Mouse (Mus musculus) 3T3-L1 (cell line): ENCODE results near the gene Ypel2.

Experiments
- DNase-seq: peaks from one replicate; pipeline ENCODE4 v3.0.0-alpha.2; 2015; ENCODE audit warnings: low read depth, low spot score

Ypel2 gene

DNA sequence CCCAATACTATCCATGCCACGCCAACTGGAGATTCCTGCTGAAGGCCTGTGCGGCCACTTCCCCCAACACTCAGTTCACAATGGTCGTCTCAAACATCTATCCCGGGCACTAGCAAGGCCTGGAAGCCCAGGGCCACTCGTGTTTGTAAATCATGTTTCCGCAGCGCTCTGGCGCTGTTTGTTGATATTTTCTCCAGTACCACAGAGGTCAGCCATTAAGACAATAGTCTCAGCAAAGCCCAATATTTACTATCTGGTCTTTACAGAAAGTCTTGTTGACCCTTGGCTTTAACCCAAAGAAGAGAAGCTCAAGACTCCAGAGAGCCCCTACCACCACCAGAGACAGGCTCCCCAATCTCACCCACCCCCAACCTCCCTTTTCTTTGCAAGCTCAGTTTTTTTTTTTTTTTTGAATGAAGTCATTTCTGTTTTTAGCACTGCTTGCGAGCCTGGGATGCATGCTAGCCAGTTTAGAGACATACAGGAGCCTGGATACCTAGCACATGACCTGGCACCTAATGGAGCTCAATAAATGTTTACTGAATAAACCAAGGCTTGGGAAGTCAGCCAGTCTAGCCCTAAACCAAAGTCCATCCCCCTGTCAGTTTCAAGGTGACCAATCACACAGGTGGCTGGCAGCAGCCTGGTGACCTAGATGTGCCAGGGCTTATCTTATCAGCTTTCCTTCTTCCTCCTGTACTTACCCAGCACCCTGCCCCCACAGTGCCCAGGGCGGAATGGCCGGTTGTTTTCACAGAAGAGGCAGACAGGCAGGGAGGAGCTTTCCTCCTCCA, 31.8 kb downstream of the Ypel2 start:
- DNase-seq: no peak

DNA sequence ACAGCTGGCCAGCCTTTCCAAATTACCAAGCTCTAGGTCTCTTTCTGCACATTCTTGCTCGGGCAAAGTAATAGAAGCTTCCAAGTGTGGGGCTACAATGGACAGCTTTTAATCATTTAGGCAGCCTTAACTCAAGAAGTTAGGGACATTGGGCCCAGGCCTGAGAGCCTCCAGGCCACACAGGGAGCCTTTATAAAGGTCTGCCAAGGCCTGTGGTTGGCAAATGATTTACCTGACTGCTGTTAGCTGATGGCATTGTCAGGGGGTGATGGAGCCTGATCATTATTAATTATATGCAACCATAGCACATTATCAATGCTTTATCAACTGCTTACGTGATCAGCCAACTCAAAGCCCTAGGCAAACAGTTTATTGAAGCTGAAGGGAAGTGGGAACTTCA, 33.2 kb downstream of the Ypel2 start:
- no peak for DNase-seq

DNA sequence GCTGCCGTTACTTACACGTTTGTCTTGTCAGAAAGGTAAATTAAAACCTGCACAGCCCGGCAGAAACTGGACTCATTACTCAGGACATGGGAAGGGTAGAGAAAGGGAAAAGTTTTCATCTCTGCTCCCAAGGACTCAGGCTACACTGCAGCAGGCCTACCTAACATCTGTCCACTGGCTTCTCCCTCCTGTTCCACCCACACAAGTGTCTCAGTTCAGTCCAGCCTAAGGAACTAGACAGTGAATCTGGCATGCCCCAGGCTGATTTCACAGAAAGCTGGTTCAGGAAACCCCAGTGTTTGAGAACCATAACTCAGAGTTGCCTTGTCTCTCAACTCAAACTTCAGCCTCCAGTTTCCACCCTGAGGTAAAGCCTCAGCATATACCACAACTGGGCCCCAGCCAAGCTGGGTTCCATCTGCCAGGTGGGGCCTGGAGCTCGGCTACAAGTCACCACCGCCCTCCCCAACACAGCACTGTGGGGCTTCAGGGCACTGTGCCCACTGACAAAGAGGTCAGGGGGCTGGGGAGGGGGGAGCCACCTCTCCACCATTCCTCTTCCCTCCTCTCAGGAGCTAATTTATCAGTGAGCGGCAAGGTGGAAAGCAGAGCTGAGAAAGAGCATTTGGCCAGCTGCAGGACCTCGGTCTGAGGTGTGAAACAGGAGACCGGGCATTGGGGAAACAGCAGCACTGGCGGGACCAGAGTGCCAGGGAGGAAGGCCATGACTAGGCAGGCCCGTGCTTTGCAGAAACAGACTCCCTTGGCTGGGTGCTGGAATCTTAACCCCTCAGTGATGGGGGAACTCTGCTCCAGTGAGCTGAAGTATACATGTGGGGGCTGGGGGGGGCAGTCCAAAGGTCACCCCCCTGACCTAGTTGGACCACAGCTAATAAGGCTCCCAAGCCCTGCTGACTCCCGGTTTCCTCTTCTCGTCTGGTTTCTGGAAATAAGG, 34.5 kb downstream of the Ypel2 start:
- DNase-seq: peak; percentile 50

DNA sequence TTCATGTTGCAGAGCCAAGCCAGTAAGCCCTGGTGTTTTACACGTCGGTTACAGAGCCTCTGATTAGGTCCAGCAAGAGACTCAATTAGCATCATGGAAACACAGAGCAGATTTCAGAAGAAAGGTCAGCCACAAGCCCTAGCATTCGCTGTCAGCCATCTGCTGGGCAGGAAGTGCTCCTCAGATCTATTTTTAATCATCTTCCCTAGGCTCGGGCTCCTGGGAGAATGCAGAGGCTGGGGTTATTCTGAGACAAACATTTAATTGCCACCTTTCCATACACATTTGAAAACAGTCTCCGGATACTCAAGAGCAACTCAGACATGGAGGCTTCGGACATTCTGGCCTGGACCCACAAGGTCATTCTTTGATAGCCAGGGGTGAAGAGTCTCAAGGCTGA, 35.3 kb downstream of the Ypel2 start:
- no peak for DNase-seq

DNA sequence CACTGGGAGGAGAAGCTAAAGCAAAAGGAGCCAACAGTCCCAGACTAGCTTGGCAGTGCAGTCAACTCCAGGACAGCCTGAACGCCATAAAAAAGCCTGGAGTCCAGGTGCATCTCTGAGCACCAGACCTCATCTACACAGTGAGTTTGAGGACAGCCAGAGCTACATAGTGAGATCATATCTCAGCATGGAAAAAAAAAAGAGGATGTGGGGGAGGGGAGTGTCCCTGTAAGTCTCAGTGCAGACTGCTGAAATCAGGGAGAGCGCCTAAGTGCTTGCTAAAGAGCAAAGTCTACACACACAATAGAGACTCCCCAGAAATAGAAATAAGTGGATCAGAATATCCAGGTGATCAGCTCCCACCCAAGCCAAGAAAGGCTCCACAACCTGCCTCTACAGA, 37.1 kb downstream of the Ypel2 start:
- no peak for DNase-seq

DNA sequence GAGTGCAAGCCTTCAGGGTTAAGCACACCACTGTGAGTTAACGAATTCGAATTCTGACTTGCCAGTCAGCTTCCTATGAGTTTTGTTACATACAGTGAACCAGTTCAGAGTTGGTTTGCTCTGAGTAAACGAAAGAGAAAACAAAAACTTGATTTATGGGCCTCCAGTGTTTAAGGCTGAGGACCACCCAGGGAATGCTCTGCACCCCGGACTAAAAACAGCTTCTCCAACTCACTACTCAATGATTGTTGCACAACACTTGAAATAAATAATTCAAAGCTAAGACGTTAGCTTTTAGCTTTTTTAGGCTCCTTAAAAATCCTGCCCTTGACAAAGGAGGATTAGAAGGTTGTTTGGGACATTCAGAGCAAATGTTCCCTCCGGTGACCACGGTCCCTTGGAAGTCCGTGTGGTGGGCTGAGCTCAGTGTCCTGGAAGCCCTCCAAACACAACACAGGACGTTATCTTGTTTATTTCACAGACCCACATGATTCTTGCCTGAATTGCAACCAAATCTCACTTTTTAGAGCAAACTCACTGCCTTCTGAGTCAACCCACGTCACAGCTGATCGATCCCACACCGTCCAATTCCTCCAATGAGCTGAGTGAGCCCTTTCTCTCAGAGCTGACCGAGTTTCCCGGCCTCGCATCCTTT, 38.8 kb downstream of the Ypel2 start:
- no peak for DNase-seq

DNA sequence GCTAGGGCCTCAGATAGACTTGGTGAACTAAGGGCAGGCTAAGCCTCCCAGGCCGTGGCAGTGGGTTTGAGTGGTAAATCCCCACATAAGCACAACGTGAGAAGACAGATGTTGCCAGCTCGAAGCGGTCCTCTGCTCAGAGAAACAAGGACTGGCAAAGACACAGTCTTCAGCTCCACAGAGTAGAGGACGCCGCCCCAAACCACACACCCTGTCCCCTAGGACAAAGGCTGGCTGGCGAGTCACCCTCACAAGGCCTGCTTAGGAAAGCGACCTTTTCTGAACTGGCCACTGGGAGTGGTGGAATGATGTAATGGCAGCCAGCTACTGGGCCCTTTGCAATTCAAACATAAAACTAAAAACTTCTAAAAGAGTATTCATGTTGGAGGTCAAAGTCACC, 40.4 kb downstream of the Ypel2 start:
- peak; percentile 77 for DNase-seq

DNA sequence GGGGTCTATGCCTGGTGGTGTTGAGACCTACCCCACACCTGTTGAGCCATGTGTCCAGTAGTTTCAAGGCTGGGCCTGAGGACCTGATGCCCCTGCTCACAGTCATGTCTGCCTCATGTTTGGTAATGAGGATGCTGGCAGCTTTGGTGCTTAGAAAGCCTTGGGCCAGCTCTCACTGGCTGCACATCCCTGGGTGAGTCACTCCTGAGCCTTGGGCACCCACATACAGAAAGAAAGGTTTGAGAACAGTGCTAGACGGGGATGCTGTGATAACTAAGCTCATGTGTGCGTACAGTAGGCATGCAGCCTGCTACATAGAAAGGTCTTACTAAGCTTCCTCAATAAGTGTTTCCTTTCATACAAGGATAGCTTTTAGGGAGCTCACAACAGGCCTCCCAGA, 40.8 kb downstream of the Ypel2 start:
- DNase-seq: peak; percentile 74

DNA sequence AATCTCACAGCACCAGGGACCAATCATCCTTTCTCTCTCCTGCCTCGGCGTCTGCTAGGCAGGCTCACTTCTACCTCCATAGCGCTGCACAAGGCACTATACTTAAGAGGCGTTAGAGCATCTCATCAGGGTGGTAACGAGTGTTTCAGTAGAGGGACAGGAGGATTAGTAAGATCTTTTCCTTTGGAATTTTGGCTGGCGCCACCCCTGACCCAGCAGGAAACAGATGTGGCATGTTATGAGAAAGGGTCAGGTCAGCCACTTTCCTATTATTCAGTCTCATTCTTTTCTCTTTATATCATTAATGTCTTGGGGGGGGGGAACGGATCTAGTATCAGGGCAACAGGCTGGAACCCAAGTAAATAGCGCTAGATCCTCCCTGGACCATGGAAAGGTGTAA, 41.8 kb downstream of the Ypel2 start:
- DNase-seq: no peak

DNA sequence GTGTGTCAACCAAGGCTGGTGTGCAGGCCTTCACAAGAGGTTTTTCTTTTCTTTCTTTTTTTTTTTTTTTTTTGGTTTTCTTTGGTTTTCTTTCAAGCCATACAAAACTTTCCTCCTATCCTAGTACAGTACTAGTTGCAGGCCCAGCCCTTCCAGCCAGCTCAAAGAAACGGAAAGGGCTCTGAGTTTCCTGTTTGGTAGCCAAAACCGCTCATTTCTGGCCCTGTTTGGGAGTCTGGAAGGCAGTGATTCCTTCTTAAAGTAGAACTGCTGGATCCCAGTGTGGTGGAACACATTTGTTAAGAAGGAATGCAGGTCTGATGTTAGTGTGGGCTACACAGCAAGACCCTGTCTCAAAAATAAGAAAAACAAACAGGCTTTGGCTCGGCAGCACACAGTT, 43.0 kb downstream of the Ypel2 start:
- DNase-seq: no peak

DNA sequence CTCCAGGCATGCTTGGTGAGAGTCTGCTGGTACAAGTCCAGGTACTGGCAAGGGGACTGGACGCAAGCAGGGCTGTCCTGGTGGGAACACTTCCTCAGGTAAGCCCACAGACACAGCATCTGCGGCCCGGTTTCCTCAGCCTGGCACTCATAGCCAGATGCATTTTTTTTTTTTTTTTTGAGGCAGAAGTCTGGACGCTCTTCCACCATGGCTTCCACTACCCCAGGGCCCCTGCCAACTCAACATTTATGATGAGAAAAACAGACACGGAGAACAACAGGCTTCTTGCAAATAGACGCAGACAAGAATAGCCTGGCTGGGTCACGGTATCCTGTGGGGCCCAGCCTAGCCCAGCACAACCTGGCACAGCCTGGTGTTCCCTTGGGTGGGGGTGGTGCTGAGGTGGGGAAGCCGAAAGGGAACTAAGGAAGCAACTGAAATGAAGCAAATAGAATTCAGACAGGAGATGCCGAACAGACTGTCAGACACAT, 43.5 kb downstream of the Ypel2 start:
- no peak for DNase-seq

DNA sequence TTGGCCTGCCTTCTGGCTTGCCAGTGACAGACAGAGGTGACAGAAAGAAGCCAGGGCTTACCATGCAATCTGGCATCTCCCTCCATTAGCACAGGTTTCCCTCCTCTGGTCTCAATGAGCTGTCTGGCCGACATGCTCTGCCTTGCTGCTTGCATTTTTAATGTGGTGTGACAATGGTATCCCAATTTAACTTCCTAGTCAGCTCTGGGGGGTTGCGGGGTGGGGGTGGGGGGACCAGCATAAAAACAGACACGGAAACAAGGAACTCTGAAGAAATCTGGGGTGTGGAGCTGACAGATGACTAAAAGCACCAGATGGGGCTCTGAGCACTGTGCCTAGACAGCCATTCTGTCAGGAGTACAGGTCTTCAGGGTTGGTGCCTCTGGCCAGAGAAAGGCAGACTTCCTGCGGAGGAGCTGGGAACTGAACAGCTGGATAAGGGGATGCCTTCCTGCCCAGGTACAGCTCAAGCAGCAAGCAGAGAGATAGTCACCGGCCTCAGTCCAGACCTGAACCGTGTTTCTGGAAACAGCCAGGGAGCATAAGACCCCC, 46.8 kb downstream of the Ypel2 start:
- no peak for DNase-seq

DNA sequence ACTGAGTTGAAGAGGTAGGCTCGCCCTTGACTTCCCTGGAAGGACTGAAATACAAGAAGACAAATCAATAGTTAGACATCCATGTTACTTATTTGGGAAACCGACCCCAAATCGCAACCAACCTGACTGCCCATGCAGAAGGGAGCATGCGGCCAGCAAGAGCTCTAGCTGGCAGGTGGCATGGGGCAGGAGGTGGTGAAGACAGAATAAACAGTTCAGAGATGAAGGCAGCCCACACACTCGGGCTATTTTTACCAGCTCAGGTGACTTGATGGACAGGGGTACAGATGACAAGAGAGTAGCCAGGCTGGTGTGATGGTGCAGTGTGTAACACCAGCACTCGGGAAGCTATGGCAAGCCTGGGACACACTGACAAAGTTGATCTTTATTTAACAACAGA, 47.6 kb downstream of the Ypel2 start:
- no peak for DNase-seq

DNA sequence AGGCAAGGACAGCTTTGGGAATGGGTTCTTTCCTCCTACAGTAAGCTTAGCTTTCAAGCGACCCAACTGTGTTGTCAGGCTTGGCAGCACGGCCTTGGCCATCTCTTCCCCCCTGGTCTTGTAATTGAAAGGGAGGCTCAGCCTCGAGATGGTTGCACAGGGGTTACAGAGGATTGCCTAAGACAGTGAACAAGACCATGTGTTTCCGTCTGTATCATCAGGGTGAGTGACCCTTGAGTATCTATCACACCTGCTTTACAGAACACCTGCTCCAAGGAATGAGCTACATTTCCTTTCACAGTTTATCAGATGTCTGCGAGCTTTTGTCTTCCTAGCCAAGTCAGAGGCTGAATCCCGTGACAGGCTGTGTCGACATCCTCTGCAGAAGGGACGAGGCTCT, 48.4 kb downstream of the Ypel2 start:
- peak; percentile 27 for DNase-seq

DNA sequence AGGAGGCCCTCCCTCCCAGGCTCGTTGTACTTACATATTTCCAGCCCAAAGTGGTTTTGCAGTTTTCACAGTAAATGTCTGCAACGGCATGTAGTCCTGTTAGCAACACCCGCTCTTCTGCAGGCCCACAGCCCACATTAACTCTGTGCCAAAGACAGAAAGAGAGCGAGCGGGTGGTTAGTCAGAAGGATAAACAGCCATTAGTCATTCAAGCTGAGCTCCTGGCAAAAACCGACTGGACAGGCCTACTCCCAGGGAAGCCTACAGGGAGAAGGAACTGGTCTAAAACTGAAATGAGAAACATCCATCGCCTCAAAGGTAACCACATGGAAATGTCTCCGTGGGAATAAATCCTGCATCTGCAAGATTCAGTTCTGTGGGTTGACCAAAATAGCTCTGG, 49.0 kb downstream of the Ypel2 start:
- DNase-seq: peak; percentile 79

DNA sequence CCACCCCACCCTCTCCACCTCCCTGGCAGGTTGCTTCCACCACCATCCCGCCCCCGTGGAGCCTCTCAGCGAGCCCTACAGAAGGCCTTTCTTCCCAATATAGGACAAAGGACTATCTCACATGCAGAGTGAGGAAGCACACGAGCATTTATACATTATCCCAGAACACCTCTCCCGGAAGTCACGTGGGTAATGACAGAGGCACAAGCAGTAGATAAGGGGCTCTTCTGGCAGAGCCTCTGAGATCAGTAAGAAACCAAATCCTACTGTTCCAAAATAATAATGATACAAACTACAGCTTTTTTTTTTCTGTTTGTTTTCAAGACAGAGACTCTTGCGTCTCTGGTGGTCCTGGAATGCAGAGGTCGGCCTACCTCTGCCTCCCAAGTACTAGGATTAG, 51.6 kb downstream of the Ypel2 start:
- DNase-seq: no peak

DNA sequence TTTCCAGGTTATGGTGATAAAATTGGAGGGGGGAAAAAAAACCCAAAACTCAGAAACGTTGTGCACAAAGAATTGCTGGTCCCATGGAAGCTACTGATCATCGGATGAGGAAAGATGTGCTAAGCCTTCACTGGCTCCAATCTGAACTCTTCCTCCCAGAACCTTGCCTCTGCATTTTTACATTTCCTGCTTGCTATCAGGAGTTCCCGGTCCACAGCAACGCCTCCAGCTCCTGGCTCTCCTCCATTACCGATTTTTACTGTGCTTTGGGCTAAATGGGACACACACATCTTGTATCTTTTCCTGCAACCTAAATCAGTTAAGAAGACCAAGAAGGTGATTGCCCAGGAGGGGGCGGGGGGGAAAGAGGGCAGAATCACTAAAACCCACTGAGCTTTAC, 54.0 kb downstream of the Ypel2 start:
- no peak for DNase-seq

DNA sequence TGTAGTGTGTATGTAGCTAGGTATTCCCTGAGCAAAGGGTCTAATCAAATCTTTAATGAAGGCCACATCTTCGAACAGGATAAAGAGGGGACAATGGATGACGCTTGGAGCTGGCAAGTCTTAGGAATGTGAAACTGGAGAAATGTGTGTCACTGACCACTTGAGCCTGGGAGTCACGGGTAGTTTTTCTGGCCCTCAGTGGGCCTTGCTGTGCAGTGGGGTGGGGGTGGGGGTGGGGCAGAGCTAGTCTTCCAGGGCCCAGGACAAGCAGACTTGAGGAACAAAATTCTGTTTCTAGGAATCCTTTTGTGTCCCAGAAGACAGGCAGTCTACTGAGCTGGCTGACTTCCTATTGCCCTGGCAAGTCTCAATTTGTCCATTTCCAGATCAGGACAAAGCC, 55.0 kb downstream of the Ypel2 start:
- no peak for DNase-seq

DNA sequence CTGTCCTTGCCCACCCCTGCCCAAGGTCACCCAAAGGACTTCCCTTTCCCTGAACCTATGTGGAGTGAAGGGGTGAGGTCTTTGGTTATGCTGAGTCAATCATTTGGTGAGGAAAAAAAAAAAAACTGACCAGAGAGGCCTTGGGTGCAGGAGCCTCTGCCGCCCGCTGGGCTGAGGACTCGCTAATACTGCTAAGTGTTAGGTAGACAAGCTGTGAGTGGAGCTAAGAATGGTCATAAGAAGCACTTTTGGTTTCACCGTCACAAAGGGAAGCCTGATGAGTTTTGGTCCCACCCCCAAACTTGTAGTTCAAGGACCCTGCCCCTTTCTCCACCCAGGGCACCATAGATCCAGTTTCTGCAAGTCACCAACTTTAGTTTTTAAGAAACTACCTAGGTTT, 55.4 kb downstream of the Ypel2 start:
- no peak for DNase-seq

DNA sequence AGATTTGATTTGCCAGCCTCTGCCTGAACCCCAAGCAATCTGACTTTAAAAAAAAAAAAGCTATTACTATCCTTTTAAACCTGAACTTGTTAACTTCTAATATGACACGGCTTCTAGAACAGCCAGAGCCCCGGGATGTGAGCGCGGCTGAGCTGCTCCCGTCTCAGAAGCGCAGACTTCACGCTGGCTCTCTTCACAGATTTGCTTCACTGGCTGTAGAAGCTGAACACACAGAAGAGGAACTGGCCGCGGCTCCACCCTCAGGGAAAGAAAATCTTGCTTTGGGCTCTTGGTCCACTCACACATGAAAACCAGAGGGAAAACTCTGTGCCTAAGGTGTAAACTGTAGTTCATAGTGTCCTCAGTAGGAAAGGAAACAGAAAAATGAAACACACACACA, 56.6 kb downstream of the Ypel2 start:
- DNase-seq: no peak

DNA sequence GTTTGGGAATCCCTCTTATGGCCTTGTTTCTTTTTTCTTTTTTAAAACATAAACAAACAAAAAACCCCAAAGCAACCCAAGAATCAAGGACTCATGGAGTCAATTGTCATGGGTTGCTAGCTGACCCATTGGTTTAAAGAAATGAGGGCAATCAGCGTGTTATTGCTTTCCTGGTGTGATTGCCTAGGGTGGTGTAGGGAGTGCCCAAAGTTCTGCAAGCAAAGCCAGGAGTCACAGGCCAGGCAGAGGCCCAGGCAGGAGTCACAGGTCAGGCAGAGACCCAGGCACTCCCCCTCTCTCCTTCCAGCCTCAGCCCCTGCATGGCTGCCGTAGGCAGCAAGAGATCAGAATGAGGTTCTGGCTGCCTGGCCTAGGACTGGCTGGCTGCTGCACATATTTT, 58.6 kb downstream of the Ypel2 start:
- no peak for DNase-seq

DNA sequence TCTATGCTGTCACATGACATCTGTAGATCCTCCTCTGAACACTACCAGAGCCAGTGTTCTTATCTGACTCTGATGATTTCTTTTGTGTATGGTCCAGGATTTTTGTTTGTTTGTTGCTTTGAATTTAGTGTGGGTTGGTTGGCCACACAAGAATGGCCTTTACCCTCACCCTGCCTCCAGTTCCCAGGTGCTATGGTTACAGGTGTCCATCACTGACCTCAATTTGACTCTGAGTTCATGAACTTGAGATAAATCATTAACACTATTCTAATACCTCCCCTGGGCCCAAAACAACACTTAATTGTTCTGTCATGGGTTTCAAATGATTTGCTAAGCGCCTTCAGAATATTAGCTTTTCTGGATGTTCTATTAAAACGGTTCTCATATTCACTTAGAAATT, 61.3 kb downstream of the Ypel2 start:
- no peak for DNase-seq
